In genomic region chr9:45739702-45740583, GRCm38 (mm10) we compare ENCODE assay signal across 9 mouse cellular contexts.
DNase-seq lines count a peak whose midpoint lies in the region; ATAC-seq and TF ChIP-seq lines count a peak whose summit lies in the region.
"Had no signal": no experiment of that assay in that cellular context is flagged by ENCODE, and none has a peak within 500 bp of the region (broad histone marks: within the 10 kb centered on the region; RNA-seq: fewer than 3 reads in every experiment).

No protein-coding gene starts in this region.

- peak overlapping the region; percentile 71 for H3K27ac ChIP-seq in hindbrain, embryonic 13.5 days
- no peak overlapping the region for H3K27ac ChIP-seq in hindbrain, embryonic 10.5 days
- no peak overlapping the region for H3K27ac ChIP-seq in gastrocnemius, adult 2 months
- H3K27ac ChIP-seq: limb, embryonic 12.5 days had no signal

- H3K4me3 ChIP-seq in hindbrain, embryonic 13.5 days, result no peak overlapping the region
- H3K4me3 ChIP-seq in hindbrain, embryonic 10.5 days, result no peak overlapping the region
- no peak overlapping the region for H3K4me3 ChIP-seq in gastrocnemius, adult 2 months
- H3K4me3 ChIP-seq: limb, embryonic 12.5 days had no signal

- no peak for TF ChIP-seq CTCF in gastrocnemius, adult 2 months (IDR thresholded peaks at IDR 0.05)

- peaks cover 13% of the 10 kb centered on the region; the same call in 1 of the 2 replicates for H3K36me3 ChIP-seq in hindbrain, embryonic 13.5 days
- no peaks in the 10 kb centered on the region for H3K36me3 ChIP-seq in hindbrain, embryonic 10.5 days
- H3K36me3 ChIP-seq: limb, embryonic 12.5 days had no signal

- ATAC-seq in hindbrain, embryonic 13.5 days (ENCODE audit: low FRiP score), result no peak

- H3K4me2 ChIP-seq in hindbrain, embryonic 13.5 days, result no peak overlapping the region
- H3K4me2 ChIP-seq: limb, embryonic 12.5 days had no signal

- H3K27me3 ChIP-seq in hindbrain, embryonic 13.5 days, result peaks cover 12% of the 10 kb centered on the region; the same call in 1 of the 2 replicates
- peaks cover 9% of the 10 kb centered on the region; the same call in 1 of the 2 replicates for H3K27me3 ChIP-seq in hindbrain, embryonic 10.5 days (ENCODE audit: insufficient read depth, poor library complexity, severe bottlenecking)

- H3K9me3 ChIP-seq in hindbrain, embryonic 13.5 days, result no peaks in the 10 kb centered on the region
- H3K9me3 ChIP-seq in hindbrain, embryonic 10.5 days, result no peaks in the 10 kb centered on the region
- H3K9me3 ChIP-seq: limb, embryonic 12.5 days had no signal

- no peak overlapping the region for H3K9ac ChIP-seq in hindbrain, embryonic 13.5 days
- H3K9ac ChIP-seq: limb, embryonic 12.5 days had no signal

- intact Hi-C loops in gastrocnemius, adult 2 months (cut with DNase I), result no loop called here

- DNase-seq in hindbrain, embryonic 10.5 days (ENCODE audit: low spot score), result no peak
- DNase-seq in adrenal gland, postnatal 10 days, result peak; percentile 83
- peak; percentile 54 for DNase-seq in gastrocnemius, adult 2 months
- DNase-seq in kidney, postnatal 4 days, result peak; percentile 72 to 80
- DNase-seq in ovary, postnatal 10 days (ENCODE audit: low spot score), result peak; percentile 48
- no peak for DNase-seq in left cerebral cortex, adult 11 months (ENCODE audit: low spot score)
- DNase-seq in liver, result no peak

- H3K4me1 ChIP-seq in hindbrain, embryonic 13.5 days (replicated peaks), result peaks cover 18% of the 10 kb centered on the region
- H3K4me1 ChIP-seq in hindbrain, embryonic 10.5 days (replicated peaks), result 0 out of 2 replicates have a peak, but pooled peaks cover 5% of the 10 kb centered on the region
- H3K4me1 ChIP-seq: limb, embryonic 12.5 days had no signal

- WGBS in hindbrain, embryonic 13.5 days, result 62% methylated on average over 17 of the region's 17 CpGs
- WGBS in hindbrain, embryonic 10.5 days, result 76% methylated on average over 17 of the region's 17 CpGs

Comparison
In these comparisons a context has a peak if more than half of its experiments do, and no peak if none do; other contexts are left out.
1. DNase-seq: peak in adrenal gland, postnatal 10 days (single experiment), gastrocnemius, adult 2 months (single experiment), kidney, postnatal 4 days (2 of 2) and ovary, postnatal 10 days (single experiment); none in hindbrain, embryonic 10.5 days (single experiment), left cerebral cortex, adult 11 months (single experiment) and liver (single experiment).